Comparison of ENCODE assay signal across 12 mouse cellular contexts in the genomic region with DNA sequence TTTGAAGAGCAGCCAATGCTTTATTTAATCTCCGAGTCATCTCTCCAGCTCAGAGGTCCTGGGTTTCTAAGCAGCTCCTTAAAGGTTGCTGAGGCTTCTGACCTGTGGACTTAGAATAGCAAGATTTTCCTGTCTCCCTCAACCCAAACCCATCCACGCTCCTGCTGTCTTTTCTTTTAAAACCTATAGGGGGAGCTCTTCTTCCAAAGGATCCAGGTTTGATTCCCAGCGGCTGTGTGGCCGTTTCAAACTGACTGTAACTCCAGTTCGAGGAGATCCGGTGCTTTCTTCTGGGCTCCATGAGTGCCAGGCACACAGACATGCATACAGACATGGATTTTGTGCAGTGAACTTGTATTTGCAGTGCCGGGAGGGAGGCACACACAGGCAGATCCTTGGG. TPM values are rescaled to one million over a fixed set of nuclear protein-coding genes. Genes with fewer than 3 reads are reported as not detected.
DNase-seq lines count a peak whose midpoint lies in the region; ATAC-seq and TF ChIP-seq lines count a peak whose summit lies in the region.
"Had no signal": no experiment of that assay in that cellular context is flagged by ENCODE, and none has a peak within 500 bp of the region (broad histone marks: within the 10 kb centered on the region; RNA-seq: fewer than 3 reads in every experiment).

No protein-coding gene starts in this region.

- H3K4me2 ChIP-seq in heart, postnatal 0 days (ENCODE audit: low read depth, low read length) = no peak overlapping the region
- H3K4me2 ChIP-seq: embryonic facial prominence, embryonic 12.5 days; hindbrain, embryonic 13.5 days; limb, embryonic 12.5 days had no signal

- peak; percentile 23 for TF ChIP-seq CTCF in heart, postnatal 0 days (IDR thresholded peaks at IDR 0.05; ENCODE audit: low read depth)
- 0 out of 2 replicates have a peak, but pooled peaks have one; percentile 3 for TF ChIP-seq CTCF in lung, adult 2 months (IDR thresholded peaks at IDR 0.05; ENCODE audit: insufficient read depth, low read length)
- TF ChIP-seq CTCF in MEL (IDR thresholded peaks at IDR 0.05 in 2 of 3, conservative IDR thresholded peaks at IDR 0.05 in 1 of 3; ENCODE audit: control insufficient read depth in 1 of 3, insufficient read depth in 1 of 3, low read depth in 2 of 3, low read length in 3 of 3, poor library complexity in 1 of 3, severe bottlenecking in 1 of 3) = peak; percentile 42 to 62 (median 56); a peak in 5 of 6 replicates

- DNase-seq in heart, postnatal 0 days (ENCODE audit: low spot score) = no peak
- DNase-seq in heart, adult 18-20 months = no peak
- DNase-seq in lung, adult 2 months = no peak
- DNase-seq in lung, postnatal 25 days (ENCODE audit: low spot score) = no peak
- DNase-seq in MEL (ENCODE audit: low read depth, low spot score) (peak; percentile 38), adipocyte (ENCODE audit: low spot score) (no peak)
- peak; percentile 42 for DNase-seq in retina, postnatal 1 day
- no peak for DNase-seq in urinary bladder, adult 2 months (ENCODE audit: low spot score)
- DNase-seq: thymus, postnatal 25 days had no signal

- no peaks in the 10 kb centered on the region for H3K79me2 ChIP-seq in MEL (ENCODE audit: control insufficient read depth, insufficient read depth, low read length, poor library complexity)

- H3K4me3 ChIP-seq in heart, postnatal 0 days (ENCODE audit: low read depth, low read length) = no peak overlapping the region
- no peak overlapping the region for H3K4me3 ChIP-seq in lung, adult 2 months (replicated peaks; ENCODE audit: extremely low read depth, low read depth, low read length)
- H3K4me3 ChIP-seq in MEL (ENCODE audit: control insufficient read depth in 1 of 2, insufficient read depth in 1 of 2, low read depth in 2 of 2, low read length in 2 of 2) = no peak overlapping the region
- H3K4me3 ChIP-seq: embryonic facial prominence, embryonic 12.5 days; hindbrain, embryonic 13.5 days; limb, embryonic 12.5 days had no signal

- no peak; the same call in 1 of the 2 replicates for TF ChIP-seq RAD21 in MEL (IDR thresholded peaks at IDR 0.05; ENCODE audit: low read depth, low read length)

- H3K27ac ChIP-seq in heart, postnatal 0 days (ENCODE audit: low read depth) = no peak overlapping the region
- no peak overlapping the region for H3K27ac ChIP-seq in MEL (ENCODE audit: control insufficient read depth, low read depth, low read length)
- H3K27ac ChIP-seq: embryonic facial prominence, embryonic 12.5 days; hindbrain, embryonic 13.5 days; limb, embryonic 12.5 days had no signal

- no peak for TF ChIP-seq EP300 in heart, postnatal 0 days (IDR thresholded peaks at IDR 0.05; ENCODE audit: low read depth)
- TF ChIP-seq EP300 in MEL (IDR thresholded peaks at IDR 0.05; ENCODE audit: low read depth in 1 of 2, low read length in 2 of 2) = no peak

- ATAC-seq in heart, postnatal 0 days (ENCODE audit: insufficient read depth, low read depth) = no peak

- H3K9me3 ChIP-seq in heart, postnatal 0 days (replicated peaks; ENCODE audit: control insufficient read depth, low read length) = no peaks in the 10 kb centered on the region
- H3K9me3 ChIP-seq in MEL (replicated peaks; ENCODE audit: insufficient read depth, low read length) = no peaks in the 10 kb centered on the region
- H3K9me3 ChIP-seq: embryonic facial prominence, embryonic 12.5 days; hindbrain, embryonic 13.5 days; limb, embryonic 12.5 days had no signal

- H3K27me3 ChIP-seq in heart, postnatal 0 days (ENCODE audit: control insufficient read depth, insufficient read depth, low read length) = no peaks in the 10 kb centered on the region
- H3K27me3 ChIP-seq in MEL (ENCODE audit: control insufficient read depth in 1 of 2, insufficient read depth in 2 of 2, low read length in 2 of 2) = no peaks in the 10 kb centered on the region
- H3K27me3 ChIP-seq: embryonic facial prominence, embryonic 12.5 days; hindbrain, embryonic 13.5 days; limb, embryonic 12.5 days had no signal

- H3K4me1 ChIP-seq in heart, postnatal 0 days (ENCODE audit: control insufficient read depth, insufficient read depth) = no peaks in the 10 kb centered on the region
- H3K4me1 ChIP-seq in lung, adult 2 months (ENCODE audit: control insufficient read depth, insufficient read depth, low read length) = peaks cover 3% of the 10 kb centered on the region; the same call in 1 of the 2 replicates
- peaks cover 8 to 12% of the 10 kb centered on the region in 2 experiments for H3K4me1 ChIP-seq in MEL (ENCODE audit: control insufficient read depth in 1 of 2, insufficient read depth in 2 of 2, low read length in 2 of 2)
- H3K4me1 ChIP-seq: hindbrain, embryonic 13.5 days; limb, embryonic 12.5 days had no signal

- WGBS in heart, postnatal 0 days = 69% methylated on average over 7 of the region's 7 CpGs
- 64% methylated on average over 7 of the region's 7 CpGs for WGBS in lung, adult 2 months

- H3K9ac ChIP-seq in heart, postnatal 0 days (replicated peaks; ENCODE audit: low read depth, low read length) = no peak overlapping the region
- no peak overlapping the region for H3K9ac ChIP-seq in MEL (ENCODE audit: control insufficient read depth, low read depth, low read length, poor library complexity, severe bottlenecking)
- H3K9ac ChIP-seq: embryonic facial prominence, embryonic 12.5 days; hindbrain, embryonic 13.5 days; limb, embryonic 12.5 days had no signal

- peaks cover 55% of the 10 kb centered on the region for H3K36me3 ChIP-seq in heart, postnatal 0 days (replicated peaks; ENCODE audit: control insufficient read depth, insufficient read depth, low read length)
- H3K36me3 ChIP-seq in MEL (ENCODE audit: control insufficient read depth in 1 of 2, insufficient read depth in 2 of 2, low read length in 2 of 2) = peaks cover 0 to 6% of the 10 kb centered on the region in 2 experiments; a peak in 2 of 4 replicates

- no peak for TF ChIP-seq POLR2A in lung, adult 2 months (IDR thresholded peaks at IDR 0.05; ENCODE audit: borderline replicate concordance, extremely low read depth, low read depth, low read length)
- no peak for TF ChIP-seq POLR2A in MEL (IDR thresholded peaks at IDR 0.05; ENCODE audit: control insufficient read depth in 1 of 2, insufficient read depth in 1 of 2, low read depth in 1 of 2, low read length in 2 of 2, poor library complexity in 1 of 2)

TF ChIP-seq in MEL, 35 proteins besides CTCF, POLR2A, EP300 and RAD21:
- no peak for TF ChIP-seq SMC3 (IDR thresholded peaks at IDR 0.05; ENCODE audit: low read depth, low read length)
- TF ChIP-seq MAZ (IDR thresholded peaks at IDR 0.05; ENCODE audit: low read depth, low read length) = no peak
- no peak for TF ChIP-seq NELFE (IDR thresholded peaks at IDR 0.05; ENCODE audit: low read depth, low read length)
- TF ChIP-seq BHLHE40 (IDR thresholded peaks at IDR 0.05; ENCODE audit: borderline replicate concordance, low read depth, low read length) = no peak
- TF ChIP-seq TBP (IDR thresholded peaks at IDR 0.05; ENCODE audit: low read depth, low read length) = no peak
- TF ChIP-seq CHD2 (IDR thresholded peaks at IDR 0.05; ENCODE audit: low read length) = no peak
- TF ChIP-seq HCFC1 (IDR thresholded peaks at IDR 0.05; ENCODE audit: low read depth, low read length) = no peak
- no peak for TF ChIP-seq ETS1 (IDR thresholded peaks at IDR 0.05; ENCODE audit: low read depth, low read length)
TF ChIP-seq in MEL: peak in this region for 0.

RNA-seq across cellular contexts. Expression of a gene that starts 40.7 kb away (rescaled TPM):
- total RNA-seq in heart, postnatal 0 days (2014; rRNA removed; ENCODE audit: low replicate concordance) = 28.5 and 34.9 TPM in 2 replicates
- polyA plus RNA-seq in heart, postnatal 0 days (2015; fragmentation: Nextera tagmentation; extraction: Ambion mirVana) = 81.7 and 87.3 TPM in 2 replicates
- total RNA-seq in heart, adult 18-20 months (2021) = 10 to 100 TPM; 24.5 to 25.1 TPM
- 15.5 and 18.8 TPM in 2 replicates for polyA plus RNA-seq in lung, adult 2 months (2012; rRNA removed)
- 75.2 and 78.9 TPM in 2 replicates for total RNA-seq in MEL (2012; rRNA removed)
- 100 to 1,000 TPM; 107 to 442 TPM for polyA plus RNA-seq in MEL (2012; ENCODE audit: insufficient read depth in 1 of 2, insufficient read length in 2 of 2, low read depth in 1 of 2, low replicate concordance in 2 of 2, missing spikeins in 1 of 2)
- polyA plus RNA-seq in urinary bladder, adult 2 months (2012; rRNA removed) = 32.1 and 34.4 TPM in 2 replicates

RNA-seq across cellular contexts. Expression of a gene that starts 57.2 kb away (rescaled TPM):
- not detected in 2 replicates for total RNA-seq in heart, postnatal 0 days (2014; rRNA removed; ENCODE audit: low replicate concordance)
- 0.32 and 0.38 TPM in 2 replicates for polyA plus RNA-seq in heart, postnatal 0 days (2015; fragmentation: Nextera tagmentation; extraction: Ambion mirVana)
- total RNA-seq in heart, adult 18-20 months (2021) = under 1 TPM in 1 of 2 experiments, not detected in 1; 0.23 TPM
- 1.0 and 1.3 TPM in 2 replicates for polyA plus RNA-seq in lung, adult 2 months (2012; rRNA removed)
- 0.85 and 1.3 TPM in 2 replicates for total RNA-seq in MEL (2012; rRNA removed)
- polyA plus RNA-seq in MEL (2012; ENCODE audit: insufficient read depth in 1 of 2, insufficient read length in 2 of 2, low read depth in 1 of 2, low replicate concordance in 2 of 2, missing spikeins in 1 of 2) = 1 to 10 TPM in 1 of 2 experiments, not detected in 1; 3.1 TPM
- polyA plus RNA-seq in urinary bladder, adult 2 months (2012; rRNA removed) = 5.2 and 5.5 TPM in 2 replicates

Comparison
In these comparisons a context has a peak if more than half of its experiments do, and no peak if none do; other contexts are left out.
1. DNase-seq: peak in MEL (single experiment) and retina, postnatal 1 day (single experiment); none in heart, postnatal 0 days (single experiment), heart, adult 18-20 months (0 of 2), lung, adult 2 months (single experiment), lung, postnatal 25 days (single experiment), adipocyte (single experiment) and urinary bladder, adult 2 months (single experiment).
2. CTCF ChIP-seq: peak in every context shown above with its lines; median percentile 56 in MEL; 23 in heart, postnatal 0 days; 3 in lung, adult 2 months.